Mouse (Mus musculus) forebrain, embryonic 15.5 days (tissue): ENCODE measurements around the gene Cdkal1. TPM values are rescaled to one million over a fixed set of nuclear protein-coding genes. Genes with fewer than 3 reads are reported as not detected.

ENCODE experiments used
- ATAC-seq: fragments of 200-750 bp; cut with Nextera tagmentation; replicated peaks from 2 replicates; pipeline ENCODE4 v1.8.0; 2017; ENCODE audit warnings: mild to moderate bottlenecking, moderate TSS enrichment, moderate library complexity
- H3K27ac ChIP-seq: fragments of 300-500 bp; sonication (generic); replicated peaks from 2 replicates; pipeline ENCODE4 v1.5.1; 2015; ENCODE audit warnings: mild to moderate bottlenecking, inconsistent platforms
- H3K27me3 ChIP-seq: fragments of 300-500 bp; sonication (generic); 2 replicates; pipeline ENCODE4 v1.6.1; 2015; ENCODE audit warnings: inconsistent platforms
- H3K36me3 ChIP-seq: fragments of 300-500 bp; sonication (generic); 2 replicates; pipeline ENCODE4 v1.6.1; 2015; ENCODE audit warnings: mild to moderate bottlenecking, inconsistent platforms
- H3K4me1 ChIP-seq: fragments of 300-500 bp; sonication (generic); 2 replicates; pipeline ENCODE4 v1.6.1; 2015; ENCODE audit warnings: inconsistent platforms
- H3K4me2 ChIP-seq: fragments of 300-500 bp; sonication (generic); replicated peaks from 2 replicates; pipeline ENCODE4 v1.6.1; 2015; ENCODE audit warnings: mild to moderate bottlenecking, inconsistent platforms
- H3K4me3 ChIP-seq: fragments of 300-500 bp; sonication (generic); 2 replicates; pipeline ENCODE4 v1.5.1; 2015; ENCODE audit warnings: mild to moderate bottlenecking, inconsistent platforms
- H3K9ac ChIP-seq: fragments of 300-500 bp; sonication (generic); replicated peaks from 2 replicates; pipeline ENCODE4 v1.6.1; 2015; ENCODE audit warnings: mild to moderate bottlenecking, inconsistent platforms
- H3K9me3 ChIP-seq: fragments of 300-500 bp; sonication (generic); 2 replicates; pipeline ENCODE4 v1.6.1; 2016; ENCODE audit warnings: inconsistent platforms
- WGBS: fragments of 180-500 bp; shearing (Covaris S2); methylation state at CpG from one replicate; pipeline ENCODE4 v1.1.7; 2015; ENCODE audit warnings: mixed read lengths; 5-methylcytosine and 5-hydroxymethylcytosine counted together
- polyA plus RNA-seq: library from polyadenylated mRNA; unstranded; fragments of >200 nt; fragmentation: Nextera tagmentation; extraction: Ambion mirVana; gene quantifications from 2 replicates; pipeline ENCODE4 v1.2.1, GENCODE M21; 2015

The Cdkal1 gene
- polyA plus RNA-seq, 1 experiment from 2014 or later = 28.0 TPM

DNA sequence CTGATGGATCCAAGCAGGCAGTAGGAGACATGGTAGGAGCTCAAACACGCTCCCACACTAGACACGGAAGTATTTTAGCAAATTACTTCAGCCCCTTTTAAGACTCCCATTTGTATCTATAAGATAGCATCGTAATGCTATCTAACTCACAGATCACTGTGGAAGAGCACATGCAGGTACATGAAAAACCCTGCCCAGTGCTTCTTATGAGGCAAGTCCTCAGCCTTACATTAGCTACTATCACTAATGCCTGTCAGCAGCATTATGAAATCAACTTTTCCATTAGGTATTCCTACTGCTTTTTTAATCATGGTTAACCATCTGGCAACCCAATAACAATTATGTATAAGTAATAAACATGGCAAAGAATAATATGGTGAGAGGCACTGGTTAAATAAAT, 47.5 kb downstream of the Cdkal1 start:
- H3K4me3 ChIP-seq = no peak overlapping the region
- H3K27me3 ChIP-seq = no peaks in the 10 kb centered on the region
- no peak overlapping the region for H3K27ac ChIP-seq
- ATAC-seq = no peak
- no peaks in the 10 kb centered on the region for H3K36me3 ChIP-seq
- H3K9ac ChIP-seq = no peak overlapping the region
- no peaks in the 10 kb centered on the region for H3K9me3 ChIP-seq
- WGBS = 98% methylated on average over 3 of the region's 3 CpGs
- H3K4me1 ChIP-seq = peaks cover 19% of the 10 kb centered on the region
- H3K4me2 ChIP-seq = no peak overlapping the region

- Histone ChIP-seq H3K27ac (no peak overlapping the region), H3K4me3 (no peak overlapping the region), H3K36me3 (no peaks in the 10 kb centered on the region), H3K4me1 (peaks cover 17% of the 10 kb centered on the region), H3K9ac (no peak overlapping the region), H3K4me2 (no peak overlapping the region), H3K9me3 (no peaks in the 10 kb centered on the region), H3K27me3 (no peaks in the 10 kb centered on the region)
- WGBS = 26% methylated on average over 4 of the region's 4 CpGs
- no peak for ATAC-seq
Observed at GRCm38 (mm10) chr13:29806871-29807270, 48.6 kb downstream of the Cdkal1 start.

DNA sequence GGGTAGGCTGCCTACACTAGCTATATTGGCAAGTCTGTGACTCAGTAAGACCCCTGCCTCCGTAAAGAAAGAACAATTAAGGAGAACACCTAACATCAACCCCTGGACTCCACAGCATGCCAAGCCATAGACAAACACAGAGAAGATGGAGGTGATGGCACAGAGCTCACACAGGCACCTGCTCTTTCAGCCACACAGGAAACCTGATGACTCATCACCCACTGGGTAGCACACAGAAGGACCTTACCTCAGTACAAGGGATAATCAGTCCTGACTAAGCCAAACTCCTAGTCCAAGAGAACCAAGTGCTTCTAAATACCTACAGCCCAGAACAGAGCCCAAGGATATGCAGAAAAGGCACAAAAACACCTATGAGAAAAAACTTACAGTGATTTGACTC, 50.2 kb downstream of the Cdkal1 start:
- no peaks in the 10 kb centered on the region for H3K36me3 ChIP-seq
- H3K9me3 ChIP-seq = no peaks in the 10 kb centered on the region
- no peak overlapping the region for H3K4me2 ChIP-seq
- H3K9ac ChIP-seq = no peak overlapping the region
- H3K4me1 ChIP-seq = peaks cover 10% of the 10 kb centered on the region
- ATAC-seq = no peak
- H3K4me3 ChIP-seq = no peak overlapping the region
- WGBS = 94% methylated on average over 1 of the region's 1 CpGs
- H3K27ac ChIP-seq = no peak overlapping the region
- no peaks in the 10 kb centered on the region for H3K27me3 ChIP-seq

DNA sequence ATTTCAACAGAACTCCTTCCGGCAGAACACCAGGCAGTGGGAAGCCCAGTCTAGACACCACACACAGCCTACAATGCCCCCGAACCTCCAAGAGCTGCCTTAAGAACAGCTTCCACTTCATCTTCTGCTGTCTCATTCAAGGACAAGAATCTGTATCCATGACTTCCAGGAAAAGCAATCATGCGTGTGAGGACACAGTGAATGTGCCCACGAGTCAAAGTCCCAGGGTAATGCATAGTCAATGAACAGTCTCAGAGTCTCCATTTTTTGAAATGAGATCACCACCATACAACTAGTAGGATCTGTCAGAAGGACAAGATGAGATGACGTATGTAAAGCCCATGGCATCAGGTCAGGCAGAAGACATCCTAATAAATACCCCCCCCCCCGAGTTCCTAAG, 51.4 kb downstream of the Cdkal1 start:
- no peak overlapping the region for H3K4me3 ChIP-seq

GRCm38 (mm10) chr13:29802699-29803098, 52.8 kb downstream of the Cdkal1 start:
- Histone ChIP-seq H3K4me3 (no peak overlapping the region), H3K9me3 (no peaks in the 10 kb centered on the region), H3K4me1 (peaks cover 22% of the 10 kb centered on the region), H3K9ac (no peak overlapping the region), H3K27me3 (no peaks in the 10 kb centered on the region), H3K4me2 (no peak overlapping the region), H3K36me3 (no peaks in the 10 kb centered on the region), H3K27ac (peak overlapping the region; percentile 61)
- ATAC-seq = peak; percentile 73

More for the DNA sequence above, 51.4 kb downstream of the Cdkal1 start:
- H3K36me3 ChIP-seq = no peaks in the 10 kb centered on the region
- no peak for ATAC-seq
- H3K27me3 ChIP-seq = no peaks in the 10 kb centered on the region
- H3K9me3 ChIP-seq = no peaks in the 10 kb centered on the region
- no peak overlapping the region for H3K27ac ChIP-seq
- H3K9ac ChIP-seq = no peak overlapping the region
- H3K4me1 ChIP-seq = peaks cover 22% of the 10 kb centered on the region
- WGBS = 82% methylated on average over 6 of the region's 6 CpGs
- H3K4me2 ChIP-seq = no peak overlapping the region

GRCm38 (mm10) chr13:29800078-29800477, 55.4 kb downstream of the Cdkal1 start:
- Histone ChIP-seq H3K27ac (peak overlapping the region; percentile 68), H3K4me2 (no peak overlapping the region), H3K36me3 (no peaks in the 10 kb centered on the region), H3K9me3 (no peaks in the 10 kb centered on the region), H3K9ac (no peak overlapping the region), H3K4me3 (no peak overlapping the region), H3K27me3 (no peaks in the 10 kb centered on the region), H3K4me1 (peaks cover 22% of the 10 kb centered on the region)
- 83% methylated on average over 6 of the region's 6 CpGs for WGBS
- ATAC-seq = peak; percentile 37; the same call in 1 of the 2 replicates

DNA sequence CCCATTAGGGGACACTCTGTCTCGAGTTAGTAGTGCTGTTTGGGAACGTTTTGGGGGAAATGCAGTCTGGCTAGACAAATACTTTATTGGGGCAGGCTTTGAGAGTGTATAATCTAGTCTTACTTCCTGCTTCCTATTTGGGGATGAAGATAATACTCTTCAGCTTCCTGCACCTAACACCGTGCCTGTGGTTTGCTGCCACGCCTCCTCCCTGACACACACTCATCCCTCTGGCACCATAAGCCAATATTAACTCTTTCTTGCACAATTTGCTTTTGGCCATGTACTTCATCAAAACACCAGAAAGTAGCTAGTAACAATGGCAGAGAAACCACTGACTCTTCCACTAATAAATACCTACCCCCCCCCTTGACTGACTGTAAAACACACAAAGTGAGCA, 63.4 kb downstream of the Cdkal1 start:
- Histone ChIP-seq H3K4me1 (no peaks in the 10 kb centered on the region; the same call in 1 of the 2 replicates), H3K4me3 (no peak overlapping the region), H3K9me3 (no peaks in the 10 kb centered on the region), H3K9ac (no peak overlapping the region), H3K36me3 (no peaks in the 10 kb centered on the region), H3K4me2 (no peak overlapping the region), H3K27me3 (no peaks in the 10 kb centered on the region), H3K27ac (no peak overlapping the region)
- no peak for ATAC-seq
- WGBS = 61% methylated on average over 4 of the region's 4 CpGs

DNA sequence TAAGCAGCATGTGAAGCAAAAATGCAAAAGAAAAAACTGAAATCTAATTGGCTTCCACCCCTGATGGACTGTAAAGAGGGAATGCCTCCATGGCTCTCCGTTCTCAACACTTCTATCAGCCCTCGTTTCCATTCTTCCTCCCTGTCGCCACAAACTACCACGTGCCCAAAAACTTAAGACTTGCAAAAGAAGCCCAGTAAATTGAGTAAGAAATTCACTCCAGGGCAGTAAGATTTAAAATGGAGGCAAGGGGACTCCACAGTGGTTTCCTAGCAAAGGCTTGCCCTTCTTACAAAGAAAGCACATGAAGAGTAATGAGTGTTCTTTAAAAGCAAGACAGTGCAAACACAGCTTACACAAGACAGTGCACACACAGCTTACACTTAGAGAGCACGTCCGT, 64.0 kb downstream of the Cdkal1 start:
- Histone ChIP-seq H3K9ac (no peak overlapping the region), H3K27ac (no peak overlapping the region), H3K4me2 (no peak overlapping the region), H3K27me3 (no peaks in the 10 kb centered on the region), H3K9me3 (no peaks in the 10 kb centered on the region), H3K36me3 (no peaks in the 10 kb centered on the region), H3K4me1 (no peaks in the 10 kb centered on the region; the same call in 1 of the 2 replicates), H3K4me3 (no peak overlapping the region)
- ATAC-seq = no peak
- WGBS = 75% methylated on average over 6 of the region's 6 CpGs

DNA sequence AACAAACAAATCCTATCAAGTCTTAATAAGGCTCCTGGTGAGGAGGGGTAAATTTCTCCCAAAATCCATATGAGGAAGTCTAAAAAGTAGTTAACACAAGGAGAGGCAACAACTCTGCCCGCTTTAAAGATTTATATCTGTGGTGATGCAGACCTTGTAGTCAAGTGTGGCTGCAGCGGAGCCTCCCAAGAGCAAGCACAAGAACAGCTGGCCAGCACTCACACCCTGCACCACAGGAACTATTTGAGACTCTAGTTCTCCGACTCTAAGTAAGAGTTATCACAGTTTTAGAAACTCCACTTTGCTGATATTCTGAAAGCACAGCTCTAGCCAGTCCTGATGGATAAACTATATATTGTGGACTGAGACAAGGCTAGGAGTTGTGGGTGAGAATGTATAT, 68.5 kb downstream of the Cdkal1 start:
- H3K36me3 ChIP-seq = no peaks in the 10 kb centered on the region
- H3K4me3 ChIP-seq = no peak overlapping the region
- no peak overlapping the region for H3K27ac ChIP-seq
- no peaks in the 10 kb centered on the region for H3K9me3 ChIP-seq
- no peaks in the 10 kb centered on the region for H3K27me3 ChIP-seq
- no peaks in the 10 kb centered on the region; the same call in 1 of the 2 replicates for H3K4me1 ChIP-seq
- no peak overlapping the region for H3K4me2 ChIP-seq
- no peak overlapping the region for H3K9ac ChIP-seq
- 92% methylated on average over 3 of the region's 3 CpGs for WGBS
- ATAC-seq = no peak

GRCm38 (mm10) chr13:29784894-29785293, 70.6 kb downstream of the Cdkal1 start:
- no peaks in the 10 kb centered on the region for H3K36me3 ChIP-seq
- no peak overlapping the region for H3K9ac ChIP-seq
- no peak for ATAC-seq

GRCm38 (mm10) chr13:29781332-29781731, 74.1 kb downstream of the Cdkal1 start:
- Histone ChIP-seq H3K4me3 (no peak overlapping the region), H3K27me3 (no peaks in the 10 kb centered on the region), H3K36me3 (no peaks in the 10 kb centered on the region), H3K27ac (no peak overlapping the region), H3K9me3 (no peaks in the 10 kb centered on the region), H3K9ac (no peak overlapping the region), H3K4me1 (0 out of 2 replicates have a peak, but pooled peaks cover 7% of the 10 kb centered on the region), H3K4me2 (no peak overlapping the region)
- no peak for ATAC-seq
- WGBS = 90% methylated on average over 4 of the region's 4 CpGs

More at GRCm38 (mm10) chr13:29784894-29785293, 70.6 kb downstream of the Cdkal1 start:
- Histone ChIP-seq H3K9me3 (no peaks in the 10 kb centered on the region), H3K4me2 (no peak overlapping the region), H3K4me3 (no peak overlapping the region), H3K4me1 (0 out of 2 replicates have a peak, but pooled peaks cover 7% of the 10 kb centered on the region), H3K27ac (no peak overlapping the region), H3K27me3 (no peaks in the 10 kb centered on the region)
- 94% methylated on average over 4 of the region's 4 CpGs for WGBS

DNA sequence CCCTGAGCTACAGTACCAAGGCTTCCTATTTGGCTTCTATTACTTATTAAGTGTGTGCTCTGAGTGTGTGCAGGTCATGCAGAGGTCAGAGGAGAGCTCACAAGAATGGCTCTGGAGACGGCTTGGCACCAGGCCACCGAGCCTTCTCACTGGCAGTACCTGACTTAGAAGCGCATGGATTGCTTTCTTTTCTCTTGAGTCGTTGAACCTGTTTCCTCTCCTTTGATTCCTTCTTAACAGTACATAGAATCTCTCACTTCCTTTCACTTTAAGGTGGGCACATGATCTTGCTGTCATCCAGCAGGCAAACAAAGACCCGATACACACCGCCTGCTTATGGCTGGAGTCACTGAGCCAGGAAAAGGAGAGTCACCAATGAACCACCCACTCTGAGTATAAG, 74.8 kb downstream of the Cdkal1 start:
- Histone ChIP-seq H3K4me1 (0 out of 2 replicates have a peak, but pooled peaks cover 7% of the 10 kb centered on the region), H3K27me3 (no peaks in the 10 kb centered on the region), H3K9ac (no peak overlapping the region), H3K36me3 (no peaks in the 10 kb centered on the region), H3K4me3 (no peak overlapping the region), H3K4me2 (no peak overlapping the region), H3K9me3 (no peaks in the 10 kb centered on the region), H3K27ac (no peak overlapping the region)
- ATAC-seq = no peak
- WGBS = 52% methylated on average over 6 of the region's 6 CpGs

DNA sequence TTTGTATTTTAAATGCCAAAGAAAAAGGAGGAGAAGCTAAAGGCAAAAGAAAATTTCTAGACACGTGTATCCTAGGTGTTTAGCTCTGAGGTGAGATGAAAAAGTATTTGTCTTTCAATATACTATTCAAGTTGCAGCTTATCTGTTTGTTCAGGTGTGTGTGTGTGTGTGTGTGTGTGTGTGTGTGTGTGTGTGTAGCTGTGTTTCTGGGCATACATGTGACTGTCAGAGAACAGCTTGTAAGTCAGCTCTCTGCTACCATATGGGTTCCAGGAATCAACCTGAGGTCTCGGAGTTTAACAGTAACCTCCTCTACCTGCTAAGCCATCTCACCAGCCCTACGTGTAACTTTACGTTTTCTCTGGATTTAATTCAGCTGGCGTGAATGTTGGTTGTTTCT, 76.0 kb downstream of the Cdkal1 start:
- ATAC-seq = no peak
- H3K9me3 ChIP-seq = no peaks in the 10 kb centered on the region
- no peak overlapping the region for H3K27ac ChIP-seq
- no peak overlapping the region for H3K9ac ChIP-seq
- no peaks in the 10 kb centered on the region for H3K27me3 ChIP-seq
- no peak overlapping the region for H3K4me2 ChIP-seq
- 0 out of 2 replicates have a peak, but pooled peaks cover 7% of the 10 kb centered on the region for H3K4me1 ChIP-seq
- H3K4me3 ChIP-seq = no peak overlapping the region
- H3K36me3 ChIP-seq = no peaks in the 10 kb centered on the region
- 90% methylated on average over 5 of the region's 5 CpGs for WGBS
